Mouse (Mus musculus): ENCODE data around the gene Filip1.

Filip1 gene

DNA sequence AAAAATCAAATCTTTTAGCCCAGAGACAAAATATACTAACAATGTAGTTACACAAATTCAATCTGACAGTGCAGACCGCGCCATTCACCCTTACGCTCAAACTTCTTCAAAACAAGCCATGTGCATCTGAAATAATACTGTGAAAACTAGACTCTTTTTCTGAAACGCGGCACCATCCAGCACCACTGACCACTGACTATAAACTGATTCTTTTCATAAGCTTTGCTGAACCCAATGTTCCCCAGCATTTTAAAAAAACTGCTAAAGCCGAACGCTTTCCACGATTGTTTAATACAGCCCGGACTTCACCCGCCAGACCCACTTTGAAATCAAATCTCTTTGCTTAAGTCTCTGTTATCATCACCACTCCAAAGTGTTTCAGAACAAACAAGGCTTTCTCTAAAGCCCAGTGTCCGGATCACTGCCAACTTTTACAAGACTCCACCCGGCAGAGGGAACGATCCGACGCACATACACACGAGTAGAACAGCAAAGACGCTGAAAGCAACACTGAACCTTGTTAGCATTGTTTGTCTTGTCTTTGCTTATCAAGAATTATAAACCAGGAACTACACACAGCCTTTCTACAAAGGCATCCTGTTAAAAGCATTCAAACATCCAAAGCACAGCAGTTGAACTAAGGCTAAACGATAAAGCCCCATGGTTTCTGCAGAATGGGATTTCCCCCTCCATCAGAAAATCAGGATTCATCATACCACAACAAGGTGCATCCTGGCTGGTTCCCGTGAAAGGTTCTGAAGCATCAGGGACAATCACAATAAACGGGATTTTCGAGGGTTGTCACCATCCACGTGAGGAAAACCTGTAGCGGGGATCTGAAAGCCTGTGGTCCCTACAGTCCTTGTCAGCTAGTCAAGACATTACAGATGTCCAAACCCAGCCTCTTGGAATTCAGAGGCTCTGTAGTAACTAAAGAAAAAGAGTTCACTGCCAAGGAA, 182.5 kb downstream of the Filip1 start:
- no peak for DNase-seq (ENCODE audit: low read depth, low spot score)

DNA sequence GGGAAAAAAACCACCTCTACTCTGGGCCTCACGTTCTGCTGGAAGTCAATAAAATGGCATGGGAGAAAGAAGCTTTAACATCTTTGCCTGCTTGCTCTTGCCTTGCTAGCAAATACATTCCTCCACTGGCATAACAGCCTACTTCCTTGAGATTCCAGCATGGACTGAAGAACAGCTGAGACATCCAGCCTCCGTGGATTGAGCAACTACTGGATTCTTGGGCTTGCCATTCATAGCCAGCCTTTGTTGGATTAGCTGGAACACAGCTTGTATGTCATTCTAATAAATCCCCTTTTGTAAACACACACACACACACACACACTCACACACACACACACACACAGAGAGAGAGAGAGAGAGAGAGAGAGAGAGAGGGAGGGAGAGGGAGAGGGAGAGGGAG, 185.6 kb downstream of the Filip1 start:
- DNase-seq (ENCODE audit: low read depth, low spot score): no peak

DNA sequence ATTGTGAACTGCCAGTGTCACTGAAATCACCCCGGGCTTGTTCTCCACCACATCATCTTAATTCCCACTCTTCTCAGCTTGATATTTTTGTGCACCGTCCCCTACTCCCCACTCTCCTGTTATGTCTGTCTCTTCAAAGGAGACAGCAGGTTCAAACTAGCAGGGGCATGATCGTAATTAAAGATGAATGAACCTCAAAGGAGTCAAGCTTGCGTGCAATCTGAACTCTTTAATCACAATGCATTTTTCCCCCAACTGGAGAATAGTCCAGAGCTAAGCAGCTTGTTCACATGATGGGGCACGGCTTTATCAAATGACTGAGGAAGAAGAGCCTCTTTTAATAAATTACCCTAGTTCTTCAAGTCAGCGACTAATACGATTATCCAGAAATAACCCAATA, 187.1 kb downstream of the Filip1 start:
- DNase-seq (ENCODE audit: low read depth, low spot score): no peak

DNA sequence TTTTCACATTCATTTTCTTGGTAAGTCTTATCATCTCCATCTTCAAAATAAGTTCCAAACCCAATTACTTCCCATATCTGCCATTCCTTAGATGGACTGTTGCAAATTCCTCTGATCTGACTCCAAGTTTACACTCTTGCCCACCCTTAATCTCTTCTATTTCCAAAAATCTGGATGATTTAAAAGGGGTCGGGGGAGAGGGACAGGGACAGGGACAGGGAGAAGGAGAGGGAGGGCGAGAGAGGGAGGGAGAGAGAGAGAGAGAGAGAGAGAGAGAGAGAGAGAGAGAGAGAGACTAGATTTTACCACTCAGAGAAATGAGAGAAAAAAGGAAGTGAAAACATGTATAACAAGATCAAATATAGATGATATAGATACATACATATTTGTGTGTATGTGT, 188.8 kb downstream of the Filip1 start:
- DNase-seq (ENCODE audit: low read depth, low spot score): no peak

DNA sequence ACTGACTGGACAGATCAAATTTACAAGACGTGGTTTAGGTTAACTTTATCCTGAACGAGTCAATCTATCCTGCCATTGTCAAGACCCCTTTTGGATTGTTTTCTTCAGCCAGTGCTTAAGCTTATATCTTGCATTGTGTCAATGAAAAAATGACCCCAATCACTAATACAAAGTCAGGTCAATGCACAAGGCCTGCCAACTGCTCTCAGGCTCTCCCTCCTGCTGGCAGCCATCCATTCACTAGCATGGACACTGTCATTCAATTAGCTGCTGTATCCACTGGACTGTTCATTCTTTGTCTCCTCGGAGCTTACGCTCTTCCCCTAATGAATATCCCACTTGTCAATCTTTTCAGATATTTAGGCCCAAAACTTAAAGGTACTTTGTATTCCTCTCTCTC, 189.2 kb downstream of the Filip1 start:
- DNase-seq (ENCODE audit: low read depth, low spot score): no peak

DNA sequence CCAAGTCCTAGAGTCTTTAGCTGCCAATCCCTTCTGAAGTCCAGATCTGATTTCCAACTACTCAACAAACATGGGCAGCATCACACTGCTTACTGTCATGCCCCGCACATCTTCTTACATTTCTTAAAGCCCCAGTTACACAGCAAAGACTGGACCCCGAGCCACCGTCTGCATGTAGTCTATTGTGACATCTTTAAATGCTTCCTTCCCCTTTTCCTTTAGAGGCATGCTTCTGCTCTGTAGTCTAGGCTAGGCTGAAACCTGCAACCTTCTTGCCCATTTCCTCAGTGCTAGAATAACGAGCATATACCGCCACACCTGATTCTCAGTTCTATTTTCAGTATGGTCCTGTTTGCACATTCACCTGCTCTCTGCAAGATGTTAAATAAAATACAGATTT, 196.2 kb downstream of the Filip1 start:
- DNase-seq (ENCODE audit: low read depth, low spot score): no peak

DNA sequence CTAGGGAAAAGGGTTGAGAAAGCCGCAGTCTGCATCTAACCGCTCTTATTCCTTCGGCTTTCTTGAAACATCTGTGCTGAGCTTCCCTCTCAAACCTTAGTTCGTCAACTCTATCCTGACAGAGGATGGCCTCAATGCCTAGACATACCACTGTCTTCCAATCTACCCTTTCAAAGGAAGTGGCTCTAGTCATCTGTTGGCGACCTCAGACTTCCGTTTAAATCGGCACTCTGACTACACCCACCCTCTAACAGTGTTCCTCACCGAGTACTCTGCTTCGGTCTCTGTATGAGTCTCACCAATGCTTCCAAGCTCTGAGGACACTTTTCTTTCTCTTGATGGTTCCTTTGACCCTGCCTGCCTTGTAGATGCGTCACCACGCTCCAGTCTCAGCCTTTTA, 196.6 kb downstream of the Filip1 start:
- no peak for DNase-seq (ENCODE audit: low read depth, low spot score)

DNA sequence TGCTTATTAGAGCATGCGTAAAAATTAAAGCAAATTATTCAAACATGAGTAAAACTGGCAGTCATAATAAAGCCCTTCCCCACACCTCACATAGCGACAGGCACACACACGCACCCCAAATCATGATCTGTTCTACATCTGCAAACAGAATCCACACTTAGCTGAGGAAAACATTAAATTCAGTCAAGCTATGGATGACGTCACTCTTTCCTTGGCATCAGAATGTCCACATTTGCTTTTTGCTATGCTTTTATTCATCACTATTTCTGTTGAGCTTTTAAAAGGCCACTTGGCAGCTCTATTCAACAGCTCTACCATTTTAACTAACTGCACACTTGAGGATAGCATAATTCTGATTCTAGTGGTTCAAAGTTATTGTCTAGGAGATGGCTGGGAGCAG, 198.1 kb downstream of the Filip1 start:
- no peak for DNase-seq (ENCODE audit: low read depth, low spot score)

DNA sequence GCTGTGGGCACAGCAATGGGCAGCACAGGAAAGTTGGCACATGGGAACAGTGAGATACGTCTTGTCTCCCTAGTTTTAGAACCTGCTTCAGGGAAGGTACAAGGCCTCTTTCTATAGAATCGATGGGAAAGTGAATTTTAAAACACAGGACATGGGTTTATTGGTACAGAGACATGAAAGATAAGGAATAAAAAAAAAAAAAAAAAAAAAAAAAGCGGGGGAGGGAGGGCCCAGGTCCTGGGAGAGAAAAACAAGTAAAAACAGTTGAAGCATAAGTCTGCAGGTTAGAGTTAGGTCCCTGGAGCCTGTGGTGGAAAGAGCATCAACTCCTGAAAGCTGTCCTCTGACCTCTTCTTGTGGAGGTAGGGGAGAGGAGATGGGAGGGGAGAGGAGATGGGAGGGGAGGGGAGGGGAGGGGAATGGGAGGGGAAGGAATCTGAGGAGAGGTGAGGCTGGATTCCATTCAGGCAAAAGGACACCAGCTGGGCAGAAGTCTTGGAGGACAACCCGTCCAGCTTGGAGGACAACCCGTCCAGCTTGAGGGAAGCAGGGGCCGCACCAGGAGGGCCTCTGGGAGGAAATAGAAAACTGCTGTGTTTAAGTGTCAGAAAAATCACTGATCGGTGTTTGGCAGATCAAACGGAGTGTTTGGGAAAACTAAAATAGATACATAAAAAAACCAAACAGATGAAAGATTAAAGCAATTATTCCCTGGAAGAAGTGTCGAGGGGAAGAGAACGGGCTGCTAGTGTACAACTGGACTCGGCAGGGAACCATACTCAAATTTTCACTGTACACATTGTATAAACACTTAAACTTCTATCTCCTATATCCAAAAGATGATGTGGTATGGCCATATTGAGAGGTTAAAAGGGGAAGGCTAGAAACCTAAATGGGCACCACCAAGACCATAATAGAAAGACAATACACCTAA, 201.4 kb downstream of the Filip1 start:
- no peak for DNase-seq (ENCODE audit: low read depth, low spot score)

DNA sequence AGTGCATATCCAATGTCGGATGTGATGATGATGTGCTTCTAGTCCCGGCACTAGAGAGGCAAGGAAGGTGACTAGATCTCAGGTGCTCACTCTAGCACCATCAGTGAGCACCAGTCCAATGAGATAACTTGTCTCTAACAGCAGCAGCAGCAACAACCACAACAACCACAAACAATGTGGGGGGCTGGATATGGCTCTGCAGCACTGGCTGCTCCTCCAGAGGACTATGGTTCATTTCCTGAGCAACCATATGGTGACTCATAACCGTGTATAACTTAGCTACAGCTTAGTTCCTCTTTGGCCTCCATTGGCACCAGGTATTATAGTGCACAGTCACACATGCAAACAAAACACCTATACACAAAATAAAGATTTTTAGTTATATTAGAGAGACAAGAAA, 202.1 kb downstream of the Filip1 start:
- no peak for DNase-seq (ENCODE audit: low read depth, low spot score)

DNA sequence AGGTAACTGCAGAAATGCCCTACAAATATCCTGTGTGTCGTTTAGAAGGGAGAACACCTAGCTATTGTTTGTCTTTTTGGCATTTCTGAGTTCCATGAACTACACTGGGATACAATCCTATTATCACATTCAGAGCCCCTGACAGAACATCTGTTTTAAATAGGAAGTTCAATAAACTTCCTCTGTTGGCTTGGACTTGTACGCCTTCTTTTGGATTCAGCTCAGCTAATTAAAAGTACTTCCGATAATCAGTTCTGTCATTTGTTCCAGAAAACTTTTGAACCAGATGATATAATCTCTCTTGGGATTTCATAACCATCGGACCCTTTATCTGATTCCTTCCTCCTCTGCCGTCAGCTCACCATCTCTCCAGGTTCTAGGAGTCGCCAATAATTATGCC, 203.2 kb downstream of the Filip1 start:
- no peak for DNase-seq (ENCODE audit: low read depth, low spot score)

DNA sequence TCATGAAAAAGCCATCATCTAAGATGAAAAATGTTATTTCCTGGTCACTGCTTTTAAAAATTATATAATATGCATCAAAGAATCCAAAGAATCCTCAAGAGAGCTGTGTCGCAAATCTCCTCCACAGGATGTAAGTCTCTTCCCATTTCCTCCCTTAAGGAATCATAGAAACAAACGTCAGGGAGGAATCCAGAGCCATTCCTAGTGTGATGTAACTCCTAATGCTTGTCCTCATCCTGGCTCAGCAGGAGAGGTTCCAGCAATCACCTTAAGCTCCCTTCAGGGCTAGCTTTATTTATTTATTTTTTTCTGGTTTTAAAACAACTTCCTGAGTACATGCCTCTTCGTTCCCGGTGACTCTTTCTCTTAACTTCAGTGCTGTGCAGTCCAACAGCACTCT, 205.5 kb downstream of the Filip1 start:
- DNase-seq (ENCODE audit: low read depth, low spot score): no peak

DNA sequence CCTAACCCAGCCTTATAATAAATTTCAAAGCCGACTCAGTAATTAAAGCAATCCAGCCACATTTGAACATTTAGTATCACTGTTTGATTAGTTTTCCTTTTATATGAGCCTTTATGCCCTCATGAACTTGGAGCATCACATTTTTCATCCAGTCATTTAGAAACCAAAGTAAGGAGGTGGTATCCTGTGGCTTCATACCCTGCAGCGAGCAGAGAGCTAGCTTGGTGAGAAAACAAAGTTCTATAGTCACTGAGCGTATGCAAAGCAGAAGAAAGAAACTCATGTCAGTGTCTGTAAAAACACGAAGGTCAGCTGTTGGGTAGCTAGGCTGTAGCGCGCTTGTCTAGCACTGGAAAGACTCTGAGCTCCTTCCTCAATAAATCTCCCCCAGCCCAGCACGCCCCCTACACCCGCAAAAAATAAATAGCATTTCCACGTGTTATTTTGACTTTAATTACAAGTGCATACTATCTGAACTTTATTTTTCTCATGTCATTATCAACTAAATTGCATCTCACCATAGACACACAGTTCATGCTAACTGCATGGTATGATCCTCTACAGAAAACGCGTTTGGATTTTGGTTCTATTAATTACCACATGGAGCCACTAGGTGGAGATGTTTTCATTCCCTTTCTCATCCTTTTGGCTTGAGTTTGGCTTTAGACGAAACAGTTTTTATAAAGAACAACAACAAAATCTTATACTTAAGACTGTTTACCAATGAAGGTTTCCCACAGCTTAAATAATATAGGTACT, 206.2 kb downstream of the Filip1 start:
- DNase-seq (ENCODE audit: low read depth, low spot score): peak; percentile 78

DNA sequence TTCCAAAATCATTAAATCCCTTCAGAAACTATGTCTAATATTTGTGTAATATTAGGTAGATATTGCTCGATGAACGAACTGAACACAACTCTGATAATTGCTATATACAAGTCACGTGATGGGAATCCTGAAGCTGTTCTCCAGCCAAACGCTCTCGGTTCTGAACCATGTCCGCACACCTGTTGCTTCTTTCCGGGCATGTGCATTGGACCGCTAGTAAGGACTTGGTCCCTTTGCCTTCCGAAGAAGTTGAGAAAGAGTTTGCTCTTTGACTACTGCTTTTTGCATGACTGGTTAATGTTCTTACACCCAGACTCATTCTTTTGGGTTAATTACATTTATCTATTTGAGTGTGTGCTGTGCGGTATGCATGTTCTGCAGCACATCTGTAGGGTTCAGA, 207.2 kb downstream of the Filip1 start:
- no peak for DNase-seq (ENCODE audit: low read depth, low spot score)

DNA sequence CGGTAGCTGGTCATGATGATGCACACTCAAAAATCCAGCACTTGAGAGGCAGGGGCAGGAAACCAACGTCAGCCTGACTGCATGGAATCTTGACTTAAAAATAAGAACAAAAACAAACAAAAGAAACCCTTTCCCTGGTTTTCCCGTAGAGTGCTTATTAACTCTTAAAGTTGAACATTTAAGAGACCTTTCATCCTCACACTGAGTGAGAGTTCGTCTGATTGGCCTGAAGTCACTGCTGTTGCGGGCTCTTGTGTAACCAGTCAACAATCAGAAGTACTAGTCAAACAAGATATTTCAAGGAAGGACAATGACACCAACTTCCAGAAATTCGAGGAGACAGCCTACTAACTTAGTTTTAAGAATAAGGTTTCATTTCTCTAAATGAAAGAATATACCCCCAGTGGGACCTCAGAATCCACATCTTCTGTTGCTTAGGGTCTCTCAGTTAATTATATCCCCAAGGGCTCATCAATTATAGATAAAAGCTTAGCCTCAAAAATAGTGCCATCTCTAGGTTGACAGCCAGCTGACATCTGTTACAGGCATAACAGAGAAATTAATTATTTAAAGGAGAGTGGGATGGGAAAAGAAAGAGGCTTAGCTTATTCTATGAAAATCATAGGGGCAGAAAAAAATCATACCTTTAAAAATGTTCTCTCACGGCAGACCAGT, 216.1 kb downstream of the Filip1 start:
- no peak for DNase-seq (ENCODE audit: low read depth, low spot score)

DNA sequence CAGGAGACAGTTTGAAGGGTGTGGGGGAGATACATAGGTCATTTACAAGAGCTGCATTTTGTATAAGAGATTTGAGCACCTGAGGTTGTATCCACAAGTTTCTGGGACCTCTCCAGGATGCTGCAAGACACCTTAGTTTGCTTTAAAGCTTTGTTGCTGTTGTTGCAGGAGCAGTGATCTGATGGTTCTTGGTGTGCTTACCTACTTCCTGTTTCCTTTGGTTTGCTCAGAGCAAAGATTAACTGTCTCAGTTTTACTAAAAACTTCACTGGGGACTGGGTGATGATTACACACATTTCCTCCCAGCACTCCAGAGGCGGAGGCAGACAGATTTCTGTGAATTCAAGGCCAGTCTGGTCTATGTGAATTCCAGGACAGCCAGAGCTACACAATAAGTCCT, 217.6 kb downstream of the Filip1 start:
- no peak for DNase-seq (ENCODE audit: low read depth, low spot score)

DNA sequence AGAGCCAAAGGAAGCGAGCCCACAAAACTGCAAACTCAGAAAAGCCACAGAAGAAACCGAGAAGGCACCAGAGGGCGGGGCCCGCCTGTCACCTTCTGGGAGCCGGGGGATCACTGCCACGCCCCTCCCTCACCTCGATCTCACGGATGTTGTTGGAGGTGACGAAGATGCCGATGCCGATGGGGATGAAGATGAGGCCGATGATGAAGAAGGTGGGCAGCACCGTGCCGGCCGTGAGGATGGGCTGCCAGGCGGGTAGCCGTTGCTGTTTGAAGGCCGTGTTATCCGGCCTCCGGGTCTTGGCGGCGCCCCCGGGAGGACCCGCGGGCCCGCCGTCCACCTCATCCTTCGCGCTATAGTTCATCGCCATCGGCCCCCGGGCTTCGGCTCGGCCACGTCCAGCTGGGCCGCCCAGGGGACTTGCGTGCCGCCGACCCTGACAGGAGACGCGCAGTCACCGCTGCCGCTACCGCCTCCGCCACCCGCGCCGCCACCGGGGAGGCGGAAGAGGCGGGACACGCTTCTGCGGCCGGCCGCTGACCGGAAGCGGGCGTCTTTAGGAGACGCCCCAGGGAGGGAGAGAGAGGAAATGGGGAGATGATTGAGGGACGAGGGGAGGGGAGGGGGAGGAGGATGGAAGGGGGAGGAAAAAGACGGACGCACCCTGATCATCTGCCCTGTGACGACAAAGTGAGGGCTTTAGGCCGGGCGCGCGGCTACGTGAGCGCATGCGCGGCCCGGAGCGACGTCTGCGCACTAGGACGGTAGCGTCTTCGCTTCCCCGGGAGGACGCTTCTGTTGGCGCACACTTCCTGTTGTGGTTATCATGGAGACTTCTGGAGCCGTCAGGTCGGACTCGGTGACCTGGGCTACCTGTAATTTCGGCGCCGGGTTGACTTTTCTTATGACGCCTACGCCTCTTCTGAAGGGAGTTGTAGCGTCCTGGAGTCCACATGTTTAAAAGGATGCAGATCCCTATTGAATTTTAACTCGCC, 219.5 kb downstream of the Filip1 start, which contains the start of gene Tmem30a:
Gene Tmem30a, minus strand, starts transcription at position 667 of the 995 bp plus-strand sequence.
- peak; percentile 97 for DNase-seq (ENCODE audit: low read depth, low spot score)

DNA sequence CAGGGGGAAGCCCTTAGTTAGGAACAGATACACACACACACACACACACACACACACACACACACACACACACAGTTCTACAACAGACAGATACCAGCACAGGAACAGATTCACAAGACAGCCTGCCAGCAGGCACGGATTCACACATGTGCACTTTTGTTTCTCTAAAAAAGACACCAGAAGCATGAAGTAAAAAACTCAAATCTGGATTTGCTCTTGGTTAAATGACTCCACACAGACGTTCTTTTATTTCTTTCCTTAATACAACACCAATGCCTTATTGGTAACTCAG, 226.9 kb downstream of the Filip1 start:
- DNase-seq (ENCODE audit: low read depth, low spot score): no peak

DNA sequence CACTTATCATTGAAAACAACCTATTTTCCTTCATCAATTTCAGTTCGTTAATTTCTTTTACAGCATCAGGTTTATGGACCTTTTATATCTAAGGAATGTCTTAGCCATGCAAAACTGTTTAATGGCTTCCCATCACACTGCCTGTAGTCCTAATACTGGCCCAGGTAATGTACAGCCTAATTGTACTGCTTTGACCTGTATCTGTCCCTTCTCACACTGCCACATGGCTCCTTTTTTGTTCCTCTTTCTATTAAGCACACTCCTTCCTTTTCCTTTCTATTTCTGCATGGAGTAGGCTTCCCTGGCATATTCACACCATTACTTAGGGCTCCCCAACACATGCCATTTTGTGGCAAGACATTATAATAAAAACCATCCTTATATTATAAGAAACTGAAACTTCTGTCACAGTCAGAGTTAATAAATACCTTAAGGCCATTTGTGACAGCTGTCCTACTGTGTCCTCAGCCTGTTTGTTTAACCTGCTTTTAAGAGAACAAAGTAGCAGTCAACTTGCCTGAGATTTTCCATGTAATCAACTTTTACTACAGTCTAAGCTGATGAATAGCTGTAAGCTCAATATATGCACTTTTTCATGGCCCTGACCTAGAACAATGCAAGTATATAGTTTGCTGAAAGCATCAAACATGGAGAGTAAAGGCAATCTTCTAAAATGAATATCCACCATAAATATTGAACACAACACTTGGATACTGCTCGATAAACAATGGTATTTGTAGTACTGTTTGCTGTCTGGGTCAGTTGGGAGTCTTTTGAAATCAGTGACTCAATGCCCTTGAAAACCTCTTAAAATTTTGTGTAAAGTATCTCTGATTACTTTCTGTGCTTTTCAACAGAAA, 227.5 kb downstream of the Filip1 start:
- no peak for DNase-seq (ENCODE audit: low read depth, low spot score)
